Mouse (Mus musculus) 3134 (cell line): ENCODE measurements around the gene Kmt5b.

Source experiments
- DNase-seq: peaks from one replicate; pipeline ENCODE4 v3.0.0-alpha.2; 2011; ENCODE audit warnings: low spot score; ENCODE audit not compliant: insufficient read length; ENCODE audit errors: extremely low read depth

Kmt5b gene

GRCm38 (mm10) chr19:3864960-3865359 lies 97.7 kb downstream of the Kmt5b start:
- no peak for DNase-seq
